Mouse (Mus musculus) liver, postnatal 0 days (tissue): ENCODE results near the gene Chka. TPM values are rescaled to one million over a fixed set of nuclear protein-coding genes. Genes with fewer than 3 reads are reported as not detected.

Source experiments
- ATAC-seq: fragments of 200-750 bp; cut with Nextera tagmentation; 2 replicates; pipeline ENCODE4 v1.8.0; 2017; ENCODE audit warnings: mild to moderate bottlenecking, moderate library complexity
- DNase-seq: peaks from one replicate; pipeline ENCODE4 v3.0.0-alpha.2; 2016
- H3K27ac ChIP-seq: fragments of 300-500 bp; sonication (generic); 2 replicates; pipeline ENCODE4 v1.5.1; 2014; ENCODE audit warnings: antibody characterized with exemption, moderate library complexity, mild to moderate bottlenecking, low read depth
- H3K27me3 ChIP-seq: fragments of 300-500 bp; sonication (generic); 2 replicates; pipeline ENCODE4 v1.6.1; 2014; ENCODE audit warnings: low read length, control low read depth, mixed read lengths; ENCODE audit not compliant: insufficient read depth
- H3K36me3 ChIP-seq: fragments of 300-500 bp; sonication (generic); replicated peaks from 2 replicates; pipeline ENCODE4 v1.6.1; 2014; ENCODE audit warnings: mild to moderate bottlenecking, control low read depth, low read length, moderate library complexity, mixed read lengths; ENCODE audit not compliant: insufficient read depth
- H3K4me1 ChIP-seq: fragments of 300-500 bp; sonication (generic); 2 replicates; pipeline ENCODE4 v1.6.1; 2014; ENCODE audit warnings: antibody characterized with exemption, mild to moderate bottlenecking, control low read depth; ENCODE audit not compliant: insufficient read depth
- H3K4me2 ChIP-seq: fragments of 300-500 bp; sonication (generic); 2 replicates; pipeline ENCODE4 v1.6.1; 2014; ENCODE audit warnings: low read depth, mild to moderate bottlenecking, low read length, moderate library complexity, mixed read lengths
- H3K4me3 ChIP-seq: fragments of 300-500 bp; sonication (generic); 2 replicates; pipeline ENCODE4 v1.5.1; 2014; ENCODE audit warnings: low read depth, low read length
- H3K9ac ChIP-seq: fragments of 300-500 bp; sonication (generic); replicated peaks from 2 replicates; pipeline ENCODE4 v1.6.1; 2014; ENCODE audit warnings: mild to moderate bottlenecking, moderate library complexity
- H3K9me3 ChIP-seq: fragments of 300-500 bp; sonication (generic); 2 replicates; pipeline ENCODE4 v1.6.1; 2016; ENCODE audit warnings: mild to moderate bottlenecking, control low read depth, low read length, mixed read lengths
- CTCF ChIP-seq: sonication (generic); IDR thresholded peaks from 2 replicates; pipeline ENCODE4 v1.5.1; 2016; ENCODE audit warnings: antibody characterized with exemption, low read depth
- EP300 ChIP-seq: IDR thresholded peaks from 2 replicates; pipeline ENCODE4 v1.6.1; 2016; ENCODE audit warnings: antibody characterized with exemption, low read depth, mild to moderate bottlenecking
- WGBS: fragments of 180-500 bp; shearing (Covaris S2); extraction: QIAGEN DNeasy Blood & Tissue Kit; methylation state at CpG from one replicate; pipeline ENCODE4 v1.1.7; 2014; ENCODE audit not compliant: insufficient replicate concordance; 5-methylcytosine and 5-hydroxymethylcytosine counted together
- polyA plus RNA-seq: library from polyadenylated mRNA; unstranded; fragments of >200 nt; fragmentation: Nextera tagmentation; extraction: Ambion mirVana; gene quantifications from 2 replicates; pipeline ENCODE4 v1.2.1, GENCODE M21; 2015

Chka gene
- polyA plus RNA-seq, 1 experiment from 2014 or later = 24.8 TPM

- no peak for DNase-seq
- H3K4me3 ChIP-seq = no peak overlapping the region
- peak overlapping the region; percentile 99 for H3K27ac ChIP-seq
- no peaks in the 10 kb centered on the region; the same call in 1 of the 2 replicates for H3K36me3 ChIP-seq
- H3K4me1 ChIP-seq = peaks cover 46% of the 10 kb centered on the region
- ATAC-seq = no peak
- WGBS = 39% methylated on average over 5 of the region's 5 CpGs
- no peaks in the 10 kb centered on the region for H3K9me3 ChIP-seq
- H3K27me3 ChIP-seq = no peaks in the 10 kb centered on the region
- H3K4me2 ChIP-seq = peak overlapping the region; percentile 32
- 0 out of 2 replicates have a peak overlapping the region, but pooled peaks have one; percentile 34 for H3K9ac ChIP-seq
- TF ChIP-seq EP300 = no peak
- no peak for TF ChIP-seq CTCF
Observed at GRCm38 (mm10) chr19:3850076-3850475, 1.5 kb upstream of the Chka start.

DNA sequence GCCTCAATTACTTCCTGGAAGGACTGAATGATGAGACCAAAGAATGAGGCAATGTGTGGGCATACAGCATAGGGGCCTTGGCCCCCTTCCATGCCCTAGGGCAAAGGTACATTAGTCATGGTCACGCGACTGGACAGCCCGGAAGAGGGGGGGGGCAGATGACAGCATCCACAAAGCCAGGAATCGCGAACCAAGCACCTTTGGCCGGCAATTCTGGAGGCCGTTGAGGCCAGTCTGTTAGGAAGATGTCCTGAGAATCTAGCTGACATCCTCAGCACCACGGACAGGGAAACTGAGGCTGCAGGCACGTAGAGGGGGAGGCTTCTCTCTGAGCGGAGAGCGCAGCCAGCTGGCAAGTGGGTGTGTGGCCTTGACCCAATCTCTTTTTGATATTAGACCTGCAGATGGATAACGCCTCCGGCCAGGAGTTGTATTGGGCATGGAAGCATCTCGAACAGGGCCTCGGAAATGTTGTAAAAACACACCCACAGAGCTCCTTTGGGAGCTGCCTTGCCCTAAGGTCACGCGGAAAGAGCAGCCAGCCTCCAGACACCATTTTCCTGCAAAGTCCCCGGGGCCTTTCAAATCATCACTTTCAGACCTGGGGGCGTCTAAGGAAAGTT lies 615 bp upstream of the Chka start:
- Histone ChIP-seq H3K27me3 (no peaks in the 10 kb centered on the region), H3K4me3 (peak overlapping the region; percentile 82), H3K27ac (peak overlapping the region; percentile 99), H3K9ac (peak overlapping the region; percentile 95), H3K4me2 (peak overlapping the region; percentile 99), H3K36me3 (peaks cover 2% of the 10 kb centered on the region; the same call in 1 of the 2 replicates), H3K4me1 (peaks cover 49% of the 10 kb centered on the region), H3K9me3 (no peaks in the 10 kb centered on the region)
- DNase-seq (peak; percentile 82), ATAC-seq (peak; percentile 62)
- TF ChIP-seq CTCF = no peak
- TF ChIP-seq EP300 = peak; percentile 76
- WGBS = 7% methylated on average over 19 of the region's 19 CpGs

- peaks cover 2% of the 10 kb centered on the region; the same call in 1 of the 2 replicates for H3K36me3 ChIP-seq
- ATAC-seq = peak; percentile 19
- peak; percentile 69 for DNase-seq
- peak overlapping the region; percentile 99 for H3K27ac ChIP-seq
- peaks cover 45% of the 10 kb centered on the region for H3K4me1 ChIP-seq
- no peaks in the 10 kb centered on the region for H3K9me3 ChIP-seq
- peak overlapping the region; percentile 82 for H3K4me3 ChIP-seq
- 0 out of 2 replicates have a peak, but pooled peaks have one; percentile 10 for TF ChIP-seq EP300
- no peak for TF ChIP-seq CTCF
- H3K9ac ChIP-seq = peak overlapping the region; percentile 95
- under 1% methylated on average over 47 of the region's 74 CpGs for WGBS
- H3K27me3 ChIP-seq = no peaks in the 10 kb centered on the region
- H3K4me2 ChIP-seq = peak overlapping the region; percentile 99
Observed at GRCm38 (mm10) chr19:3851979-3852681, 557 bp downstream of the Chka start.

- peak overlapping the region; percentile 99 for H3K4me2 ChIP-seq
- H3K36me3 ChIP-seq = peaks cover 2% of the 10 kb centered on the region; the same call in 1 of the 2 replicates
- no peak for TF ChIP-seq CTCF
- TF ChIP-seq EP300 = no peak
- H3K9me3 ChIP-seq = no peaks in the 10 kb centered on the region
- H3K27me3 ChIP-seq = no peaks in the 10 kb centered on the region
- 75% methylated on average over 10 of the region's 10 CpGs for WGBS
- peak overlapping the region; percentile 82 for H3K4me3 ChIP-seq
- no peak for ATAC-seq
- H3K9ac ChIP-seq = 0 out of 2 replicates have a peak overlapping the region, but pooled peaks have one; percentile 27
- DNase-seq = no peak
- peaks cover 41% of the 10 kb centered on the region for H3K4me1 ChIP-seq
- 0 out of 2 replicates have a peak overlapping the region, but pooled peaks have one; percentile 99 for H3K27ac ChIP-seq
Observed at GRCm38 (mm10) chr19:3853121-3853520, 1.5 kb downstream of the Chka start.

GRCm38 (mm10) chr19:3853891-3854290 lies 2.3 kb downstream of the Chka start:
- Histone ChIP-seq H3K4me2 (peak overlapping the region; percentile 99), H3K4me1 (peaks cover 43% of the 10 kb centered on the region), H3K27me3 (no peaks in the 10 kb centered on the region), H3K9me3 (no peaks in the 10 kb centered on the region), H3K9ac (no peak overlapping the region), H3K27ac (0 out of 2 replicates have a peak overlapping the region, but pooled peaks have one; percentile 0), H3K36me3 (peaks cover 2% of the 10 kb centered on the region; the same call in 1 of the 2 replicates), H3K4me3 (peak overlapping the region; percentile 82)
- DNase-seq = peak; percentile 35
- WGBS = 73% methylated on average over 1 of the region's 1 CpGs
- no peak for ATAC-seq
- TF ChIP-seq EP300 (no peak), CTCF (no peak)

- Histone ChIP-seq H3K27ac (no peak overlapping the region), H3K9me3 (no peaks in the 10 kb centered on the region), H3K4me1 (peaks cover 41% of the 10 kb centered on the region), H3K4me3 (no peak overlapping the region), H3K36me3 (peaks cover 2% of the 10 kb centered on the region; the same call in 1 of the 2 replicates), H3K9ac (no peak overlapping the region), H3K27me3 (no peaks in the 10 kb centered on the region), H3K4me2 (peak overlapping the region; percentile 60)
- TF ChIP-seq EP300 = no peak
- no peak for TF ChIP-seq CTCF
- DNase-seq (no peak), ATAC-seq (no peak)
- 54% methylated on average over 6 of the region's 6 CpGs for WGBS
Observed at GRCm38 (mm10) chr19:3855091-3855490, 3.5 kb downstream of the Chka start.
